Mouse (Mus musculus) liver, embryonic 14.5 days (tissue): ENCODE results near the gene Eva1c. TPM values are rescaled to one million over a fixed set of nuclear protein-coding genes. Genes with fewer than 3 reads are reported as not detected.

ENCODE experiments used
- ATAC-seq: fragments of 200-750 bp; cut with Nextera tagmentation; 2 replicates; pipeline ENCODE4 v1.8.0; 2017; ENCODE audit warnings: moderate number of reproducible peaks, mild to moderate bottlenecking, moderate library complexity; ENCODE audit not compliant: insufficient read depth
- DNase-seq, 3 experiments: peaks; one replicate each; pipeline ENCODE4 v3.0.0-alpha.2; 2012 to 2013; ENCODE audit warnings: low read depth in 3 of 3, low spot score in 3 of 3
- H3K27ac ChIP-seq: fragments of 300-500 bp; sonication (generic); 2 replicates; pipeline ENCODE4 v1.5.1; 2014; ENCODE audit warnings: moderate library complexity, mild to moderate bottlenecking, control low read depth, inconsistent platforms
- H3K27me3 ChIP-seq: fragments of 300-500 bp; sonication (generic); 2 replicates; pipeline ENCODE4 v1.6.1; 2014; ENCODE audit warnings: mild to moderate bottlenecking, low read length, moderate library complexity; ENCODE audit not compliant: control insufficient read depth, insufficient read depth
- H3K36me3 ChIP-seq: fragments of 300-500 bp; sonication (generic); replicated peaks from 2 replicates; pipeline ENCODE4 v1.6.1; 2014; ENCODE audit warnings: low read depth; ENCODE audit not compliant: control insufficient read depth, insufficient read depth
- H3K4me1 ChIP-seq, 2 experiments: fragments of 200-500 bp in 1 of 2; fragments of 300-500 bp in 1 of 2; sonication (generic) in 1 of 2; replicated peaks; 2 replicates each; pipeline ENCODE4 v1.6.1; 2012 to 2014; ENCODE audit warnings: antibody characterized with exemption in 1 of 2, inconsistent platforms in 1 of 2, low read length in 1 of 2; ENCODE audit not compliant: control insufficient read depth in 2 of 2, insufficient read depth in 2 of 2
- H3K4me2 ChIP-seq: fragments of 300-500 bp; sonication (generic); 2 replicates; pipeline ENCODE4 v1.6.1; 2014; ENCODE audit warnings: low read depth, mild to moderate bottlenecking, control low read depth, moderate library complexity
- H3K4me3 ChIP-seq, 2 experiments: fragments of 200-500 bp in 1 of 2; fragments of 300-500 bp in 1 of 2; sonication (generic) in 1 of 2; 2 replicates each; pipeline ENCODE4 v1.5.1; 2012 to 2014; ENCODE audit warnings: low read depth in 2 of 2, low read length in 2 of 2, mild to moderate bottlenecking in 2 of 2, control low read depth in 1 of 2, inconsistent platforms in 1 of 2, moderate library complexity in 1 of 2; ENCODE audit not compliant: insufficient read depth in 1 of 2
- H3K9ac ChIP-seq: fragments of 300-500 bp; sonication (generic); replicated peaks from 2 replicates; pipeline ENCODE4 v1.6.1; 2014; ENCODE audit warnings: mild to moderate bottlenecking, control low read depth, moderate library complexity
- H3K9me3 ChIP-seq: fragments of 300-500 bp; sonication (generic); 2 replicates; pipeline ENCODE4 v1.6.1; 2016; ENCODE audit warnings: low read length, mixed read lengths; ENCODE audit not compliant: control insufficient read depth
- CTCF ChIP-seq: IDR thresholded peaks from 2 replicates; pipeline ENCODE4 v1.5.1; 2016; ENCODE audit warnings: antibody characterized with exemption, low read depth, control low read depth
- EP300 ChIP-seq: IDR thresholded peaks from 2 replicates; pipeline ENCODE4 v1.6.1; 2016; ENCODE audit warnings: antibody characterized with exemption, low read depth
- WGBS: fragments of 180-500 bp; shearing (Covaris S2); extraction: QIAGEN DNeasy Blood & Tissue Kit; methylation state at CpG from one replicate; pipeline ENCODE4 v1.1.7; 2014; ENCODE audit not compliant: insufficient replicate concordance; 5-methylcytosine and 5-hydroxymethylcytosine counted together
- polyA plus RNA-seq, 2 experiments: library from polyadenylated mRNA; depleted of rRNA in 1 of 2; stranded (reverse) in 1 of 2; unstranded in 1 of 2; fragments of >200 nt; fragmentation: Nextera tagmentation in 1 of 2; extraction: Ambion mirVana in 1 of 2; gene quantifications; 2 replicates each; pipeline versions ENCODE4 v1.2.1 to v1.2.3; 2012 to 2014

Gene Eva1c
- polyA plus RNA-seq, 2 experiments = 0.11 to 0.23 TPM

GRCm38 (mm10) chr16:90868129-90868528 lies 41.6 kb downstream of the Eva1c start:
- H3K27me3 ChIP-seq = no peaks in the 10 kb centered on the region
- H3K4me2 ChIP-seq = no peak overlapping the region
- TF ChIP-seq EP300 = no peak
- TF ChIP-seq CTCF = no peak
- no peaks in the 10 kb centered on the region for H3K4me1 ChIP-seq
- no peak overlapping the region for H3K9ac ChIP-seq
- ATAC-seq (no peak), DNase-seq (no peak)
- no peaks in the 10 kb centered on the region for H3K9me3 ChIP-seq
- no peak overlapping the region for H3K27ac ChIP-seq
- no peaks in the 10 kb centered on the region for H3K36me3 ChIP-seq
- WGBS = 7% methylated on average over 7 of the region's 7 CpGs
- H3K4me3 ChIP-seq = no peak overlapping the region

- Histone ChIP-seq H3K4me2 (no peak overlapping the region), H3K36me3 (no peaks in the 10 kb centered on the region), H3K27me3 (no peaks in the 10 kb centered on the region), H3K9me3 (no peaks in the 10 kb centered on the region), H3K9ac (no peak overlapping the region), H3K4me1 (no peaks in the 10 kb centered on the region), H3K27ac (no peak overlapping the region), H3K4me3 (no peak overlapping the region)
- 63% methylated on average over 4 of the region's 4 CpGs for WGBS
- ATAC-seq = no peak
- TF ChIP-seq CTCF = no peak
- no peak for TF ChIP-seq EP300
- DNase-seq = no peak
Observed at GRCm38 (mm10) chr16:90869361-90869760, 42.8 kb downstream of the Eva1c start.

- no peaks in the 10 kb centered on the region for H3K27me3 ChIP-seq
- no peak overlapping the region for H3K9ac ChIP-seq
- H3K27ac ChIP-seq = no peak overlapping the region
- ATAC-seq (no peak), DNase-seq (no peak)
- no peaks in the 10 kb centered on the region for H3K36me3 ChIP-seq
- no peak overlapping the region for H3K4me3 ChIP-seq
- H3K9me3 ChIP-seq = no peaks in the 10 kb centered on the region
- TF ChIP-seq EP300 (no peak), CTCF (no peak)
- WGBS = 54% methylated on average over 8 of the region's 8 CpGs
- no peak overlapping the region for H3K4me2 ChIP-seq
- no peaks in the 10 kb centered on the region for H3K4me1 ChIP-seq
Observed at GRCm38 (mm10) chr16:90872936-90873335, 46.4 kb downstream of the Eva1c start.

GRCm38 (mm10) chr16:90874536-90874935 lies 48.0 kb downstream of the Eva1c start:
- Histone ChIP-seq H3K27ac (no peak overlapping the region), H3K9me3 (no peaks in the 10 kb centered on the region), H3K36me3 (no peaks in the 10 kb centered on the region), H3K4me3 (no peak overlapping the region), H3K9ac (no peak overlapping the region), H3K4me2 (no peak overlapping the region), H3K4me1 (no peaks in the 10 kb centered on the region), H3K27me3 (no peaks in the 10 kb centered on the region)
- whole genome bisulfite sequencing = 49% methylated on average over 5 of the region's 5 CpGs
- no peak for TF ChIP-seq EP300
- no peak for TF ChIP-seq CTCF
- no peak for DNase-seq
- no peak for ATAC-seq

- no peaks in the 10 kb centered on the region for H3K4me1 ChIP-seq
- WGBS = 62% methylated on average over 3 of the region's 3 CpGs
- no peak overlapping the region for H3K4me2 ChIP-seq
- H3K4me3 ChIP-seq = no peak overlapping the region
- no peak for ATAC-seq
- H3K27ac ChIP-seq = no peak overlapping the region
- H3K36me3 ChIP-seq = no peaks in the 10 kb centered on the region
- H3K9ac ChIP-seq = no peak overlapping the region
- TF ChIP-seq EP300 = no peak
- TF ChIP-seq CTCF = no peak
- DNase-seq = no peak
- H3K9me3 ChIP-seq = no peaks in the 10 kb centered on the region
- no peaks in the 10 kb centered on the region for H3K27me3 ChIP-seq
Observed at GRCm38 (mm10) chr16:90878135-90878860, 51.8 kb downstream of the Eva1c start.
